Mouse (Mus musculus) embryonic facial prominence, embryonic 11.5 days (tissue): ENCODE data around the gene Hsd3b7. TPM values are rescaled to one million over a fixed set of nuclear protein-coding genes. Genes with fewer than 3 reads are reported as not detected.

Source experiments
- ATAC-seq: fragments of 200-750 bp; cut with Nextera tagmentation; replicated peaks from 2 replicates; pipeline ENCODE4 v1.8.0; 2017; ENCODE audit warnings: low read depth; ENCODE audit not compliant: insufficient number of reproducible peaks, low FRiP score, low TSS enrichment
- DNase-seq: peaks from one replicate; pipeline ENCODE4 v3.0.0-alpha.2; 2015; ENCODE audit warnings: low spot score
- H3K27ac ChIP-seq: fragments of 300-500 bp; sonication (generic); replicated peaks from 2 replicates; pipeline ENCODE4 v1.5.1; 2014; ENCODE audit warnings: mild to moderate bottlenecking, low read depth, low read length, control low read depth
- H3K27me3 ChIP-seq: fragments of 300-500 bp; sonication (generic); 2 replicates; pipeline ENCODE4 v1.6.1; 2014; ENCODE audit warnings: mild to moderate bottlenecking, low read length, moderate library complexity, mixed read lengths; ENCODE audit not compliant: control insufficient read depth, insufficient read depth
- H3K36me3 ChIP-seq: fragments of 300-500 bp; sonication (generic); replicated peaks from 2 replicates; pipeline ENCODE4 v1.6.1; 2014; ENCODE audit warnings: low read depth, mild to moderate bottlenecking, low read length, moderate library complexity, mixed read lengths; ENCODE audit not compliant: control insufficient read depth, insufficient read depth
- H3K4me1 ChIP-seq: fragments of 300-500 bp; sonication (generic); 2 replicates; pipeline ENCODE4 v1.6.1; 2014; ENCODE audit warnings: low read length, mixed read lengths; ENCODE audit not compliant: control insufficient read depth, insufficient read depth
- H3K4me2 ChIP-seq: fragments of 300-500 bp; sonication (generic); 2 replicates; pipeline ENCODE4 v1.6.1; 2014; ENCODE audit warnings: low read depth, mild to moderate bottlenecking, control low read depth, low read length, moderate library complexity
- H3K4me3 ChIP-seq: fragments of 300-500 bp; sonication (generic); 2 replicates; pipeline ENCODE4 v1.5.1; 2014; ENCODE audit warnings: low read depth, low read length, control low read depth
- H3K9ac ChIP-seq: fragments of 300-500 bp; sonication (generic); replicated peaks from 2 replicates; pipeline ENCODE4 v1.6.1; 2014; ENCODE audit warnings: mild to moderate bottlenecking, control low read depth, low read length
- H3K9me3 ChIP-seq: fragments of 300-500 bp; sonication (generic); replicated peaks from 2 replicates; pipeline ENCODE4 v1.6.1; 2016; ENCODE audit warnings: mild to moderate bottlenecking, low read length, inconsistent platforms, mixed read lengths; ENCODE audit not compliant: control insufficient read depth
- WGBS: fragments of 180-500 bp; shearing (Covaris S2); extraction: QIAGEN DNeasy Blood & Tissue Kit; methylation state at CpG from one replicate; pipeline ENCODE4 v1.1.7; 2014; 5-methylcytosine and 5-hydroxymethylcytosine counted together
- polyA plus RNA-seq: library from polyadenylated mRNA; unstranded; fragments of >200 nt; fragmentation: Nextera tagmentation; extraction: Ambion mirVana; gene quantifications from 2 replicates; pipeline ENCODE4 v1.2.1, GENCODE M21; 2014

Hsd3b7 gene
- polyA plus RNA-seq, 1 experiment from 2014 or later: 8.2 TPM

DNA sequence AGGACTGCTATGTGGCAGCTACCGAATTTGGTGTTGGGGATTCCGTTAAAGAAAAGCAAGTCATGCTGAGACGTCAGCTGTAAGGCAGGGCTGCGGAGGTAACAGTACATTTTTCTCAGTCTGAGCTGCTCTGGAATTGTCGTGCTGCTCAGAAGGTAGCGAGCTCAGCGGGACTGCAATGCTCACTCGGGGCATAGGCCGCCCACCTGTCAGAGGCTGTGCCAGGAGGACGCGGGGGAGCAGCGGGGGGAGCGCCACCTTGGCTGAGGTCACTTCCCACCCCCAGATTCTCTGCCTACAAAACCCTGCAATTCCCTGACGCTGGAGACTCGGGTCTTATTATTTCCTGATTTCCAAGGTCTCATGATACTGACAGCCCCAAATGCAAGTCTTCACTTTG is 40.5 kb downstream of the Hsd3b7 start:
- no peaks in the 10 kb centered on the region for H3K36me3 ChIP-seq
- H3K4me3 ChIP-seq: peak overlapping the region; percentile 63
- peak overlapping the region; percentile 70 for H3K27ac ChIP-seq
- 2% methylated on average over 15 of the region's 15 CpGs for WGBS
- ATAC-seq: 0 out of 2 replicates have a peak, but pooled peaks have one; percentile 20
- no peaks in the 10 kb centered on the region for H3K27me3 ChIP-seq
- peak overlapping the region; percentile 88 for H3K4me2 ChIP-seq
- H3K4me1 ChIP-seq: no peaks in the 10 kb centered on the region
- H3K9me3 ChIP-seq: no peaks in the 10 kb centered on the region
- H3K9ac ChIP-seq: peak overlapping the region; percentile 67
- no peak for DNase-seq

GRCm38 (mm10) chr7:127841340-127842000 is 41.1 kb downstream of the Hsd3b7 start:
- H3K4me1 ChIP-seq: no peaks in the 10 kb centered on the region

GRCm38 (mm10) chr7:127842001-127842718 is 41.8 kb downstream of the Hsd3b7 start:
- H3K4me2 ChIP-seq: peak overlapping the region; percentile 88
- no peaks in the 10 kb centered on the region for H3K27me3 ChIP-seq
- DNase-seq (peak; percentile 86), ATAC-seq (peak; percentile 47)
- no peaks in the 10 kb centered on the region for H3K9me3 ChIP-seq
- no peaks in the 10 kb centered on the region for H3K4me1 ChIP-seq
- peak overlapping the region; percentile 63 for H3K4me3 ChIP-seq
- under 1% methylated on average over 40 of the region's 40 CpGs for WGBS
- no peaks in the 10 kb centered on the region for H3K36me3 ChIP-seq
- H3K9ac ChIP-seq: peak overlapping the region; percentile 67
- 0 out of 2 replicates have a peak overlapping the region, but pooled peaks have one; percentile 56 for H3K27ac ChIP-seq

More at GRCm38 (mm10) chr7:127841340-127842000, 41.1 kb downstream of the Hsd3b7 start:
- Histone ChIP-seq H3K27me3 (no peaks in the 10 kb centered on the region), H3K27ac (peak overlapping the region; percentile 70), H3K4me3 (peak overlapping the region; percentile 63), H3K9me3 (no peaks in the 10 kb centered on the region), H3K36me3 (no peaks in the 10 kb centered on the region), H3K4me2 (peak overlapping the region; percentile 88), H3K9ac (peak overlapping the region; percentile 67)
- DNase-seq: peak; percentile 93
- ATAC-seq: peak; percentile 82
- WGBS: under 1% methylated on average over 46 of the region's 46 CpGs

- no peaks in the 10 kb centered on the region for H3K27me3 ChIP-seq
- H3K9me3 ChIP-seq: no peaks in the 10 kb centered on the region
- H3K27ac ChIP-seq: no peak overlapping the region
- no peaks in the 10 kb centered on the region for H3K4me1 ChIP-seq
- no peak overlapping the region for H3K9ac ChIP-seq
- no peak for ATAC-seq
- H3K36me3 ChIP-seq: no peaks in the 10 kb centered on the region
- no peak overlapping the region for H3K4me2 ChIP-seq
- DNase-seq: no peak
- no peak overlapping the region for H3K4me3 ChIP-seq
- 79% methylated on average over 6 of the region's 6 CpGs for WGBS
Measured at GRCm38 (mm10) chr7:127849973-127850875, 49.8 kb downstream of the Hsd3b7 start.

GRCm38 (mm10) chr7:127850906-127851305 is 50.5 kb downstream of the Hsd3b7 start:
- 63% methylated on average over 5 of the region's 5 CpGs for WGBS
- no peak for DNase-seq
- Histone ChIP-seq H3K36me3 (no peaks in the 10 kb centered on the region), H3K27me3 (no peaks in the 10 kb centered on the region), H3K4me3 (no peak overlapping the region), H3K4me2 (no peak overlapping the region), H3K9ac (no peak overlapping the region), H3K27ac (no peak overlapping the region), H3K4me1 (no peaks in the 10 kb centered on the region), H3K9me3 (no peaks in the 10 kb centered on the region)
- no peak for ATAC-seq

Other genes with a start within 250 kb of the Hsd3b7 start
- 4.8 and 5.7 TPM in 2 replicates for gene Tmem265, start 239.2 kb upstream of the Hsd3b7 start, polyA plus RNA-seq
- 42.9 and 45.8 TPM in 2 replicates for gene Phkg2, start 227.3 kb upstream of the Hsd3b7 start, polyA plus RNA-seq
- gene Ccdc189, start 212.0 kb upstream of the Hsd3b7 start, polyA plus RNA-seq: 13.6 and 14.1 TPM in 2 replicates
- 31.7 and 31.8 TPM in 2 replicates for gene Rnf40, start 211.8 kb upstream of the Hsd3b7 start, polyA plus RNA-seq
- gene Zfp629, start 184.8 kb upstream of the Hsd3b7 start, polyA plus RNA-seq: 27.3 and 27.5 TPM in 2 replicates
- 84.9 and 86.6 TPM in 2 replicates for gene Bcl7c, start 91.7 kb upstream of the Hsd3b7 start, polyA plus RNA-seq
- 17.5 and 19.0 TPM in 2 replicates for gene Ctf1, start 87.9 kb upstream of the Hsd3b7 start, polyA plus RNA-seq
- gene Ctf2, start 68.4 kb upstream of the Hsd3b7 start, polyA plus RNA-seq: 0.15 and 0.59 TPM in 2 replicates
- 9.4 and 9.5 TPM in 2 replicates for gene Fbxl19, start 56.1 kb upstream of the Hsd3b7 start, polyA plus RNA-seq
- 8.6 and 8.7 TPM in 2 replicates for gene Orai3, start 30.8 kb upstream of the Hsd3b7 start, polyA plus RNA-seq
- gene Setd1a, start 23.9 kb upstream of the Hsd3b7 start, polyA plus RNA-seq: 21.7 and 22.0 TPM in 2 replicates
- not detected in 2 replicates for gene Gm49388, start 15.0 kb upstream of the Hsd3b7 start, polyA plus RNA-seq
- gene Stx4a, start 23.7 kb downstream of the Hsd3b7 start, polyA plus RNA-seq: 13.0 and 14.3 TPM in 2 replicates
- 4.7 and 4.9 TPM in 2 replicates for gene Stx1b, start 23.9 kb downstream of the Hsd3b7 start, polyA plus RNA-seq
- gene Zfp646, start 75.6 kb downstream of the Hsd3b7 start, polyA plus RNA-seq: 14.4 and 14.9 TPM in 2 replicates
- 20.9 and 21.0 TPM in 2 replicates for gene Zfp668, start 76.2 kb downstream of the Hsd3b7 start, polyA plus RNA-seq
- gene Prss53, start 90.4 kb downstream of the Hsd3b7 start, polyA plus RNA-seq: 0.22 and 0.28 TPM in 2 replicates
- not detected in 2 replicates for gene Gm21974, start 94.8 kb downstream of the Hsd3b7 start, polyA plus RNA-seq
- 64.5 and 67.4 TPM in 2 replicates for gene Vkorc1, start 95.0 kb downstream of the Hsd3b7 start, polyA plus RNA-seq
- gene Bckdk, start 103.5 kb downstream of the Hsd3b7 start, polyA plus RNA-seq: 99.1 and 116 TPM in 2 replicates
- 49.5 and 55.2 TPM in 2 replicates for gene Kat8, start 111.9 kb downstream of the Hsd3b7 start, polyA plus RNA-seq
- gene Prss8, start 129.5 kb downstream of the Hsd3b7 start, polyA plus RNA-seq: 8.7 and 9.0 TPM in 2 replicates
- gene Prss36, start 146.1 kb downstream of the Hsd3b7 start, polyA plus RNA-seq: 11.0 and 12.2 TPM in 2 replicates
- 52.5 and 57.7 TPM in 2 replicates for gene Fus, start 166.9 kb downstream of the Hsd3b7 start, polyA plus RNA-seq
- gene Pycard, start 193.3 kb downstream of the Hsd3b7 start, polyA plus RNA-seq: 7.3 TPM in 2 replicates
- gene Trim72, start 203.3 kb downstream of the Hsd3b7 start, polyA plus RNA-seq: 0.10 TPM in 1 of 2 replicates, not detected in the other